Mouse (Mus musculus) cerebellum, adult 2 months (tissue): Measurements from ENCODE around the gene Tyms. TPM values are rescaled to one million over a fixed set of nuclear protein-coding genes. Genes with fewer than 3 reads are reported as not detected.

Source experiments
- DNase-seq, 2 experiments: peaks; one replicate each; pipeline ENCODE4 v3.0.0; 2021
- H3K27ac ChIP-seq: fragments of 200-500 bp; 2 replicates; pipeline ENCODE4 v1.5.1; 2012; ENCODE audit warnings: low read length, control low read depth, inconsistent platforms; ENCODE audit not compliant: insufficient read depth
- H3K27me3 ChIP-seq: fragments of 200-500 bp; 2 replicates; pipeline ENCODE4 v1.6.1; 2012; ENCODE audit warnings: inconsistent platforms, mild to moderate bottlenecking, low read length, moderate library complexity; ENCODE audit not compliant: control insufficient read depth, insufficient read depth
- H3K4me1 ChIP-seq: fragments of 200-500 bp; 2 replicates; pipeline ENCODE4 v1.6.1; 2011; ENCODE audit warnings: low read length; ENCODE audit not compliant: control insufficient read depth, insufficient read depth
- H3K4me3 ChIP-seq: fragments of 200-500 bp; replicated peaks from 2 replicates; pipeline ENCODE3; 2011; ENCODE audit warnings: mild to moderate bottlenecking, low read depth, low read length, control low read depth; ENCODE audit not compliant: insufficient read depth
- CTCF ChIP-seq: fragments of 200-500 bp; IDR thresholded peaks from 2 replicates; pipeline ENCODE4 v1.5.1; 2011; ENCODE audit warnings: low read depth, mild to moderate bottlenecking, control low read depth, low read length, moderate library complexity, borderline replicate concordance; ENCODE audit not compliant: insufficient read depth
- POLR2A ChIP-seq: fragments of 200-500 bp; IDR thresholded peaks from 2 replicates; pipeline ENCODE4 v1.6.1; 2011; ENCODE audit warnings: low read length, control low read depth, borderline replicate concordance; ENCODE audit not compliant: insufficient read depth
- WGBS: fragments of 180-500 bp; shearing (Covaris S2); methylation state at CpG from one replicate; pipeline ENCODE4 v1.1.7; 2018; 5-methylcytosine and 5-hydroxymethylcytosine counted together
- polyA plus RNA-seq: library from polyadenylated mRNA; depleted of rRNA; stranded (reverse); fragments of >200 nt; gene quantifications from 2 replicates; pipeline ENCODE4 v1.2.3, GENCODE M21; 2012

Gene Tyms
- polyA plus RNA-seq, 1 experiment = 3.5 TPM

GRCm38 (mm10) chr5:30107186-30107585, 33.8 kb upstream of the Tyms start:
- TF ChIP-seq POLR2A = no peak
- TF ChIP-seq CTCF = no peak
- DNase-seq = no peak
- Histone ChIP-seq H3K27ac (no peak overlapping the region), H3K4me3 (no peak overlapping the region), H3K4me1 (no peaks in the 10 kb centered on the region), H3K27me3 (peaks cover 7% of the 10 kb centered on the region; the same call in 1 of the 2 replicates)
- WGBS = 20% methylated on average over 7 of the region's 7 CpGs

GRCm38 (mm10) chr5:30106756-30107155, 33.3 kb upstream of the Tyms start:
- Histone ChIP-seq H3K27me3 (peaks cover 7% of the 10 kb centered on the region; the same call in 1 of the 2 replicates), H3K27ac (no peak overlapping the region), H3K4me1 (no peaks in the 10 kb centered on the region), H3K4me3 (no peak overlapping the region)
- DNase-seq = no peak
- TF ChIP-seq CTCF = no peak
- TF ChIP-seq POLR2A = no peak
- WGBS = 47% methylated on average over 2 of the region's 2 CpGs

DNA sequence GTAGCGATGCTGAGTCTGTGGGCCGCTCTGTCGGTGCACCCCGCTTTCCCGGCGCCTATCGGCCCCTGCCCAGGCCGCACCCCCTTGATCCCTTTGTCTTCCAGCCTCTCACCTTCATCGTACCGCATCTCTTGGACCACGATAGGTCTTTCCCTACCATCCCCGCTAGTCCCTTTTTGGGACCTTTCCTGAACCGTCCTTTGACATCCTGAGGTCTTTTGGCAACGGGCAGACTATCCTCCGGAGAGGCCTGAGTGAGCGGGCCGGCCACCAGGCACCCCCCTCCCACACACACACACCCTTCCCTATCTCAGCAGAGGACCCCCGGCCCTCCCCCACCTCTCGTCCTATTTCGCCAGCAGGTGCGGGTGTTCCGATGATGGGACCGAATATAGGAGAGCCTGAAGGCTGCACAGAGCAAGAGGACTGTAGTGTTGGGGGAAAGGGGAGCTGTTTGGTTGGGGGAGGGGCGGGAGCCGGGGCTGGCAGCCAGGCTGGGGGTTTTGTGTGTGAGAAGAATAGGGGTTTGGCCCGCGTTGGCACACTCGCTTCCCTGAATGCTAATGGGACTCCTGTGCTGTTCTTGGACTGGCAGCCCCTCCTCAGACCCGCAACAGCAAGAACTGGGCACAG, 32.4 kb upstream of the Tyms start, which contains the start of gene 3110082J24Rik:
Gene 3110082J24Rik, minus strand, starts transcription at position 419 of the 633 bp plus-strand sequence.
- peak within 1 kb of the TSS; percentile 50 for H3K4me3 ChIP-seq
- DNase-seq = peak in 1 of 2 experiments; percentile 38
- H3K27me3 ChIP-seq = peaks cover 7% of the 10 kb centered on the region; the same call in 1 of the 2 replicates
- 3% methylated on average over 29 of the region's 29 CpGs for WGBS
- H3K4me1 ChIP-seq = no peaks in the 10 kb centered on the region
- TF ChIP-seq CTCF (no peak), POLR2A (no peak)
- H3K27ac ChIP-seq = peak within 1 kb of the TSS; percentile 1; the same call in 1 of the 2 replicates

DNA sequence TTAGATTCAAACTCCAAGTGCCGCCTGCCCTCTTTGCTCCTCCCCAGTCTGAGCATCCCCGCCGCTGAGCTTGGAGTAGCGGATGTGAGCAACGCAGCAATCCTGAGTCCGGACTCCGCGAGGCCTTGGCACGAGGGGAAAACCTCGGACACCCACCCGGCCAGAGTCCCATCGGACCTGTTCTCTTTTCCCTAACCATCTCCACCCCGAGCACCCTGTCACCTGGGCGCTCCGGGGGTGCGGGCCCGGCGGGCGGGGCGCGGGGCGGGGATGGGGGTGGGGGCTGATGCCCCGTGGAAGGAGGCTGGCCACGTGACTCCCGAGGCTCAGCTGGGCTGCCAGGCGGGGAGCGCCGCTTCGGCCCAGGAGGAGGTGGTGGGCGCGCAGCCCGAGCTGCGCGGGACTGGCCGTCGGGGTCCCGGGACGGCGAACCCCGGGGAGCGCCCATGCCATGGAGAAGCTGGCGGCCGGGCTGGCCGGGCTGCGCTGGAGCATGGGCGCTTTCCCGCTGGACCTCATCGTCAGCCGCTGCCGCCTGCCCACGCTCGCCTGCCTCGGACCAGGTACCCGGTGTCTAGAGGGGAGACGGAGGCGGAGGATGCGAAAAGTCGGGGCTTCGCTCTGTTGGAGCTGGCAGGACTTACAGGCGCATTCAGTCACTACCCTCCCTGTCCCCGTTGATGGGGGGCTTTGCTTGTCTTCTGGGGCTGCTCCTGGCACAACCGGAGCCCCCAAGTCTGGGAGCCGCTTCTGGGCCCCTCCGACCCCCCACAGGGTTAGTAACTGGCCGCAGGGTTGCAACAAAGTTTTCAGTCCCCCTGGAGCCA, 31.6 kb upstream of the Tyms start, which contains the start of gene Garem2:
Gene Garem2, plus strand, starts transcription at position 321 of the 827 bp plus-strand sequence.
- Histone ChIP-seq H3K27me3 (peaks cover 7% of the 10 kb centered on the region; the same call in 1 of the 2 replicates), H3K4me3 (peak within 1 kb of the TSS; percentile 50), H3K27ac (peak within 1 kb of the TSS; percentile 1; the same call in 1 of the 2 replicates), H3K4me1 (no peaks in the 10 kb centered on the region)
- no peak for DNase-seq
- TF ChIP-seq POLR2A (no peak), CTCF (no peak)
- WGBS = under 1% methylated on average over 65 of the region's 65 CpGs

DNA sequence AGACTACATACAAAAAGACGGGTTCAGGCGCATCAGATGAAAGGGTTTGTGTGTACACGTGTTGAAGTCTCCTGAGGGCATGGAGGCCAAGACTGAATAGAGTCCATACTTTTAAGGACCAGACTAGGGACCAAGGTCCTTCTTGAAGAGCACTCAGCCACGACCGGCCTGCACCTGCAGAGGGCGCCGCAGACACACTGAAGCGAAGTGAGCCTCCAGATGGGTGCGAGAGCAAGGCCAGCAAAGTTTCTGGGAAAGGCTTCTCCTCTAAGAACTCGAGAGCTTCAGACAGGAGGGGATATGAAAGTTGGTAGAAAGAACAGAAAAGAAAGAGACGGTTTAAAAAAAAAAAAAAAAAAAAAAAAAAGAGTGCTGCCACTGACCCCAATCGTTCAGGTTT, 30.9 kb upstream of the Tyms start:
- Histone ChIP-seq H3K27ac (no peak overlapping the region), H3K4me1 (no peaks in the 10 kb centered on the region), H3K4me3 (no peak overlapping the region), H3K27me3 (peaks cover 7% of the 10 kb centered on the region; the same call in 1 of the 2 replicates)
- TF ChIP-seq POLR2A (no peak), CTCF (peak; percentile 66)
- DNase-seq = peak; percentile 37 to 46
- WGBS = 5% methylated on average over 12 of the region's 12 CpGs

DNA sequence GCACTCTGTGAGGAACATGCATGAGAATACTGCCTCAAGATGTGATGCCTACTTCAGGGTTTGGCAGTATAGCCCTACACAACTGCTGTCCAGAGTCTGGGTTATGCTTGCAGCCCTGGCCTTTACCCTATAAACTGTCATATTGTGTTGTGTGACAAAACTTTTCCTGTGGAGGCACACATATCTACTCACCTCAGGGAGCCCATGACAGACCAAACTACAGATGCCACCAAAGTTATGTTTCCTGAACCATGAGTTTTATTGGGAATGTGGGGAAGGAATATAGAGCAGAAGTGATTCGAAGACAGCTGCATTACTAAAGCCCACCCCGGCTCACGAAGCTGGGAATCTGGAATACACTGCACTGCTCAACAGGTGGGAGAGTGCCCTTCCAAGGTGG, 29.9 kb upstream of the Tyms start:
- Histone ChIP-seq H3K27me3 (peaks cover 7% of the 10 kb centered on the region; the same call in 1 of the 2 replicates), H3K4me1 (no peaks in the 10 kb centered on the region), H3K27ac (no peak overlapping the region), H3K4me3 (no peak overlapping the region)
- 73% methylated on average over 3 of the region's 3 CpGs for WGBS
- DNase-seq = no peak
- TF ChIP-seq CTCF (no peak), POLR2A (no peak)

DNA sequence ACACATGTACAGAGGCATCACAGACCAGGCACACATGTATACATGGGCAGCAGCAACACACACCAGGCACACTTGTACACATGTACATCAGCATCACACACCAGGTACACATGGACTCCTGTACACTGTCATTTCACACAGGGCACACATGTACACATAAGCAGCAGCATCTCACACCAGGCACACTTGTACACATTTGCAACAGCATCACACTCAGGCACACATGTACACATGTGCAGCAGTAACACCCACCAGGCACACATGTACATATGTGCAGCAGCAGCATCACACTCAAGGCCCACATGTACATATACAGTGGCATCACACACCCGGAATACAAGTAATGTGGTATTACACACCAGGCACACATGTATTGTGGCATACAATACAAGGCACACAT, 24.8 kb upstream of the Tyms start:
- no peak for DNase-seq
- TF ChIP-seq CTCF (no peak), POLR2A (no peak)
- WGBS = 95% methylated on average over 1 of the region's 1 CpGs

GRCm38 (mm10) chr5:30095731-30096130, 22.3 kb upstream of the Tyms start:
- Histone ChIP-seq H3K4me1 (peaks cover 7% of the 10 kb centered on the region), H3K4me3 (no peak overlapping the region), H3K27me3 (no peaks in the 10 kb centered on the region), H3K27ac (no peak overlapping the region)
- 32% methylated on average over 6 of the region's 6 CpGs for WGBS
- DNase-seq = peak; percentile 53 to 70
- no peak for TF ChIP-seq CTCF

More for the DNA sequence above, 24.8 kb upstream of the Tyms start:
- peaks cover 7% of the 10 kb centered on the region for H3K4me1 ChIP-seq
- no peaks in the 10 kb centered on the region for H3K27me3 ChIP-seq
- no peak overlapping the region for H3K4me3 ChIP-seq
- H3K27ac ChIP-seq = no peak overlapping the region
